Mouse (Mus musculus): ENCODE measurements around the gene Uso1.
"Not testable (repeated sequence)": the region's sequence is repeated elsewhere in the genome, so short reads cannot be mapped to it uniquely, and the experiment has no call there.

The Uso1 gene

DNA sequence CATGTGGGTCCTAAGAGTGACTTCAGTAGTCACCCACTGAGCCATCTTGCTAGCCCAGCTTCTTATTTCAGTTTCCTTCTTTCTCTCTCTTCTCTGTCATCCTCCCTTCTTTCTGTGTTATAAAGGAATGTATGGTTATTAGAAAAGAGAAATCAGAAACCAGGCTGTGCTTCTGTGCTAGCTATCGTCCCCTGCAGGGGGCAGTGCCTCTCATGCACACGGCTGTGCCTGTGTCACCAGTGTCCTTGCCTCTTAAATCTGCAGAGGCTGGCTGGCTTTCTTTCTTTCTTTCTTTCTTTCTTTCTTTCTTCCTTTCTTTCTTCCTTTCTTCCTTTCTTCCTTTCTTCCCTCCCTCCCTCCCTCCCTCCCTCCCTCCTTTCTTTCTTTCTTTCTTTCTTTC is 58.0 kb downstream of the Uso1 start:
- DNase-seq (ENCODE audit: low spot score in 2 of 2) = not testable (repeated sequence)

DNA sequence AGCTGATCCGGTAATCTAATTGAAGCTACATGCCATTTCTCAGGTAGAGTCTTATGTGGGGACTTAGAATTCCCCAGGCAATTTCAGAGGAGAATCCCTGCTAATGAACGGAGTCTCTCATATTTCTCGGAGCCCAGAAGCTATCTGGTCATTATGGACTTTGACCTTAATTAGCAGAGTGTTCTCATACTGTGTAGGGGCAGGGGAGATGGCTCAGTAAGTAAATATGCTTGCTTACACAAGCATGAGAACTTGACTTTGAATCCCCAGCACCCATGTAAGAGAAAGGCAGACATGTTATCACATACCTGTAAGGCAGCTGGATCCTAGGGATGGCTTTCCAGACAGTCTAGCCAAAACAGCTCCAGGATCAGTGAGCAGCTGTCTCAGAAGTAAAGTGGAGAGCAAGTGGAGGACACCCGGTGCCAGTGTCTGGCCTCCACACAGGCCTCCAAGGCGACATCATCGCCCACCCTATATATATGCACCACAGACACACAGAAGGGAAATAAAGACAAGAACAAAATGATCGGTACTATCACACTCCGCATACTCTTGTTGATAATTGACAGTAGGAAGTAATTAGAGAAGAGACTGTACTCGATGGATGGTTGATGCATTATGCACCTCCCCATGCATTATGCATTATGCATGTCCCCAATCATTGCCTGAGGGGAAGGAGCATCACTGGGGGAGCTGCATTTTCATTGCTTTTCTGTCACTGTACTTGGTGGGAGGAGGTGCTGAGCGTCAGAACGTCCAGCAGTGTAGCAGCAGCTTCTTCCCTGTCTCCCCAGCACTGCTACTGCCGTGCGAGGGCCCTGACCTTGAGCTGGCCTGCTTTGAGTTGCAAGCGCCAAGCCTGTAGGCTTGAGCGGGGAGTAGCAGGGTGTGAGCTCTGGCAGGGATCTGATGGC is 59.4 kb downstream of the Uso1 start:
- no peak for DNase-seq (ENCODE audit: low spot score in 2 of 2)

DNA sequence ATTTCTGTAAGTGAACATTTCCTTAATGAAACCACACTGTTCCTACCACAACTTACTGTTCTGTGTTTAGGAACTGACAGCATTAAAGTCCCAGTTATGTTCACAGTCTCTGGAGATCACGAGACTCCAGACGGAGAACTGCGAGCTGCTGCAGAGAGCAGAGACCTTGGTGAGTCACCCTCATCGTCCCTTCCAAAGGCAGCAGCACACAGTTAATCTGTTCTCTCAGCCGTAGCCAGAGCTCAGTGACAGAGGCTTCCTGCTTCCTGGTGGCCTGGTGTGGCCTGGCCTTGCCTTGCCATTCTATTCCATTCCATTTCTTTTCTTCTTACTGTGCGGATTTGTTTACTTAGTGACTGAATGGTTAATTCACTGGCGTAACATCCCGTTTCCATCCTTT is 60.5 kb downstream of the Uso1 start:
- no peak for DNase-seq (ENCODE audit: low spot score in 2 of 2)

DNA sequence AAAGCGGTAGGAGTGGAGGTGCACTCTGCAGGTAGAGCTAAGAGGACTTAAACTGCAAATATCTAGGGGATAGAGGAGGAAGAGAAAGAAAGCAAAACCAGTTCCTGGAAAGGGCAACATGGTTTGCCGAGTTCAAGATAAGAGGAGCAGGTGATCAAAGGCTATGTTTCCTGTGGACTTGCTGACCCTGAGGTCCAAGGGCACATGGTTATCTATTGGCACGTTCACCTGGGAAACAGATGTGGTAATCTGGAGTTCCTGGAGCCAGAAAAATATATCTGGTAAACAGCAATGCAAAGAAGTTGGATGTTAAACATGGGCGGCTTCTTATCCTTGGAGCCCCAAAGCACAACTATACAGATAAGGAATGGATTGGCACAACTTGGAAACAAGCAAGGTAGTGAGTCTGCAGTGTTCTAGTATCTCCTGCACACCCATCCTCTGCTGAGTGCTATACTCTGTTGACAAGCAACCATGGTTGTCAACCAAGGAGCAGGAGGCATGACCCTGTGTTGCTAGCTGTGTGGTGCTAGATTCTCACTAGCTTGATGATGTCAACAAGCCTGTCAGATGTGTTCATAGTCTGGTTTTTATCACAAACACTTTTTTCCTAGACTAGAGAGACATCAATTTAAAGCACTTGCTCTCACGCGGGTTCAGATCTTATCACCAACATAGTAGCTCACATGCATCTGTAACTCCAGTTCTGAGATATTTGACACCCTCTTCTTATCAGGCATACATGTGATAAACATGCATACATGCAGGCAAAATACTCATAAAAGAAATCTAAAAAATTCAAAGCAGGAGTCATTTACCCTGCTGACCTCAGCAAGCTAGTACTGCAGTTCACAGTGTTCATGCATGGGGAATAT is 66.7 kb downstream of the Uso1 start:
- no peak for DNase-seq (ENCODE audit: low spot score in 2 of 2)

DNA sequence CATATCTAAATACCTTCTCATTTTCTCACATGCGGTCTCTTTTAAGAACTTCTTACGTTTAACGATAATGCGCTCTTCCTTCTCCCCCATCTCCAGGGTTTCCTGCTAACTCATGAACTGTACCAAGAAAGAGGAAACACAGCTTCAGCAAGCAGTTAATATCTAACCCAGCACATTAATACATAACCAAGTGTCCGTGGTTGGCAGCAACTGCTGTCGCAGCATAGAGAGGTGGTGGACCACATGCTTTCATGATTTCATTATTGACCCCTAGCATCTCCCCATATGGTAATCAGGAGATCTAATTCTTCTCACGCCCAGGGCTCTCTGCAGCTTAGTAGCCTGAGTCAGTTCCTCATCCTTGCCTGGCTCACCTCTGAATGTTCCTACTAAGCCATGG is 67.4 kb downstream of the Uso1 start:
- no peak for DNase-seq (ENCODE audit: low spot score in 2 of 2)

DNA sequence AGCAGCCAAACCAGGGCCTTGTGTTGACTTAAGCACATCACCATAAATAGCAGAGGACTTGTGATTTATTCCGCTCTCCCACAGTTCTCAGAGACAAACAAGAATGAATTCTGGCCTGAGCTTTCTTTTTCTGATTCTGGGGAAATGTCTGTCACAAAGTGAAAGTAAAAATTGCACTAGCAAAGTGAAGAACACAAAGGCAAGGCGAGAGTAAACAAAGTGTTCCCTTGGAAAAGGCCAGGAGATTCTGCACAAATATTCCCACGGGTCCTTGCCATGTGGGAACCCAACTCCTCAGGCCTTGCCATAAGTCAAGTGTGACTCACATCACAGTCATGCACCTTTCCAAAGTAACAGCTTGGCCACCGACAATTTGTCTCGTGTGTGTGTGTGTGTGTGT is 68.0 kb downstream of the Uso1 start:
- no peak for DNase-seq (ENCODE audit: low spot score in 2 of 2)

DNA sequence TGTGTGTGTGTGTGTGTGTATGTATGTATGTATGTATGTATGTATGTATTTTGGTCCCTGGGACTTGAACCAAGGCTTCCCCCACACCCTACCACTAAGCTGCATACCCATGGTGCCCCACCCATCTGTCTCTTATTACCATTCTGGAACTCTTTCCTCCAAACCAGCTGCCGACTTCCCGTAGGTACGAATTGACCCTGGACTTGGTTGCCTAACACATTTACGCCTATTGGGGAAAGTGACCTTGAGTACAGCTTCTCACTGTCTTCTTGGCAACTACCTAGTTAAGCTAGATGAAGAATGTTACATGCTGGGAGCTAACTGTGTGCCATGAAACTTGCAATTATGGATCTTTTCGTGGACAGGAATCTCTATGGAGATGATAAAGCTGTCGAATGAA is 68.4 kb downstream of the Uso1 start:
- no peak for DNase-seq (ENCODE audit: low spot score in 2 of 2)

DNA sequence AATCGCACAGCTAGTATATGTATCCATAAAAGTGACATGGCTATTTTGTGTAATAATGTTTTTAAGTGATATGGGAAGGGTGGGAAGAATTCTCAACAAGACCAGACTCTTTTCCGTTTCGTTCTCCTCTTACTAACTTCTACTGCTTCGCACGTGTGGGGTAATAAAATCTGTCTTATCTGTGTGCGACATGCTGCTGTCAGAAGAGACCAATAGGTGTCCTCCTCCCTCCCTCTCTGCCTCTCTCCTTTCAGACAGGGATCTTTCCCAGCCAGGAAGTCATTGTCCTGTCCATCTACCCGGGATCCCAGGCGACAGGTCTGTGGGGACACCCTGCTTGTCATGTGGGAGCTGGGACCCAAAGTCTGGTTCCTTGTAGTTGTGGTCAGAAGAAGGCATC is 72.5 kb downstream of the Uso1 start:
- DNase-seq (ENCODE audit: low spot score in 2 of 2) = no peak

DNA sequence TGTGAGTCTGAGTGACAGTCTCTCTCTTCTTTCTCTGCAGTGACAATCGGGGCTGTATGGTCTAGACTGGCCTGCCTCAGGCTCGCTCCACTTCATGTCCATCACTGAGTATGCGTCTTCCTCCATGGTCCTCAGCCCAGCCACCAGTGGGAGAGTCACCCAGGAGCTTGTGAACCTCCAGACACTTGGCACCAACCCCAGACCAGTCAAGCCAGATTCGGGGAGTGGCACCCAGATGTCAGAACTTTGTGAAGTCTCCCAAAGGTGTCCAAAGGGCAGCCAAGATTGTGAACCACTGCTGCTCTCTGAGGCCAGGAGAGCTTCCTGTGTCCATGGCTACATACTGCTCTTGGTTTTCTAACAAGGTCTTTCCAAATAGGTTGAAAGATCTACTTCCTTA is 74.5 kb downstream of the Uso1 start:
- DNase-seq (ENCODE audit: low spot score in 2 of 2) = no peak

DNA sequence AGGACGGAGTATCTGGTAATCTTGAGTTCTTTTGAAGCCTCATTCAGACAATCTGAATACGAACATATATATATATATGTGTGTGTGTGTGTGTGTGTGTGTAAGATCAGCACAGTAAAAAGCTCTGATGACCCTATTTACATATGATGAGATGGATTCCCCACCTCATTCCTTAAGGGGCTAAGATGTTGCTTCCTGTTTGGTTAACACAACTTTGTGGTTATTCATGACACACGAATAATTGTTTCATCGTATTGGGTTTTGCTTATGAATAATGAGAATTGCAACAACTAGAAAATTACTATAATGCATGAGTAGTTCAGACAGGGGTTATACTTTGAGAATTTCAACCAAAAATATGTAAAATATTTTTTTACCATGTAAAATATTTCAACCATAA is 77.6 kb downstream of the Uso1 start, which contains the start of gene U90926:
U90926 (minus strand) TSS at position 101 of the 400 bp plus-strand sequence.
- no peak for DNase-seq (ENCODE audit: low spot score in 2 of 2)

DNA sequence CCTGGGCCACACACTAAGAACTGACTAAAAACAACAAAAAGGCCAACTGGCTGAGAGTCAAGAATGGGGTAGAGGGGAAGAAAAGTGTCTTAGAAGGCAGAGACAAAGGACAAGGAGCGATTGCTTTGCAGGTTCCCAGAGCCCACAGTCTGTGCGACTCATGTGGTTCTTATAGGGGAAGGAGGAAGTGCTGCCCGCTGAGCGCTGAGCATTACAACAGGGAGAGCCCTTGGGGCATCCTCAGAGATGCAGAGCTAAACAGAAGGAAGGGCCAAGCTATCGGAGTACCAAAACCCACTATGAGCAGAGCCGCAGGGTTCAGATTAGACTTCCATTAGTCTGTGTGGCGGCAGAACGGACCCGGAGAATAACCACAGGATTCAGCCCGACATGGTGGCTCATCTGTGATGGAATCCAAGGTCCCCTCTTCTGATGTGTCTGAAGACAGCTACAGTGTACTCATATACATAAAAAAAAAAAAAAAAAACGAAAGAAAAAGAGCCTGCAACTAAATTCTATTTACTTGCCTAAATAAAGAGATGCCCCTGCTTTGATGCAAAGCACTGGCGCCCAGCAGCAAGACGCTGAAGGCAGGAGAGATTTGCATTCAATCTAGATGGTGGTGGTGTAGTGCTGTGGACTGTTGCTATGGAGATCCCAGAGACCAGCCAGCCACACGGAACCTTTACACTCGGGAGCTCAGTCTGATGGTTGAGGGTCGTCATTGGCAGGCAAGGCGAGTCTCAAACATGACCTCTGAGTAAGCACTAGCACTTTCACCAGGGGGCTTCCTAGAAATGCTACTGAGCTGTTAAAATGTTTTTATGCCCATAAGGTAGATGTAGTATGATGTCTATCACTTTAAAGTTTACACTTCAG is 81.4 kb downstream of the Uso1 start:
- no peak for DNase-seq (ENCODE audit: low spot score in 2 of 2)

DNA sequence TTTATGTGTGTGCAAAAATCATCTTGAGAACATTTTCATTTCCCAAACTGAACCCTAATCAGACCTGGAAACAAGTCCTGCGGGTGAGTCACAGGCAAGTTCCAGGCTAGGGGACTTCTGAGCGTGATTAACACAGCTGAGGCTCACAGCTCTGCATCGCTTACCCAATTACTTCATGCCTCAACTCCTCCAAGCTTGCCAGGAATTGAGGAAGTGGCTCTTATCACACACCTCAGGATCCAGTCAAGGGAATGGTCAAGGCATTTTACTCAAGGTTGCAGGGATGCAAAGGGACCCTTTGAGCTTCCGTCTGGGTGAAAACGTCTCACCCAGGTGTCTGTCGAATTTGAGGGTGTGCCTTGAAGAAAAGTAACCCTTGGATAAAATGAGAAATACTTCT is 82.1 kb downstream of the Uso1 start:
- DNase-seq (ENCODE audit: low spot score in 2 of 2) = no peak

DNA sequence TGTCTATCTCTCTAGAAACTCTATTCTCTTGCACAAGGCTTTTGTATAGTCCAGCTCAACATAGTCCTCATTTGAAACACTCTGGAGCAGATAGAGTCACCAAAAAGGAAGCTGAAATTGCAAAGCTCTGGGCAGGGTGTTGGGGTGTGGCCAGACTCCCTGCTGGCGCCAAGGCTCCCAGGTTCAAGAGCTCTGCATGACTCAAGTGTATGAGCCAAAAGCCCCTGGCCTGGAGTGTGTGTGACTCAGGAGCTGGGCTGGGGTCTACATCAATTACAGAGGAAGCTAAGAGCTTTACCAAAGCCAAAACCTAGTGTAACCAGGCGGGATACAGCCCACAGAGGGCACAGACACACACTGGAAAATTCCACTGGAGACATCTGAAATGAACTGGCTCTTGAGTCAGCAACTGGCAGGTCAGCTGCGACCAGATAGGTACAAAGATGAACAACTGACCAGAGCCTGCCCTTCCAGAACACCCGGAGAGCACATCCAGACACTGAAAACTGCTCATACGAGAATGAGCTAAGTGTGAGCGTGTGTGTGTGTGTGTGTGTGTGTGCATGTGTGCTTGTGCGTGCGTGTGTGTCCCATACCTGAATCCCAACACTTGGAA is 82.7 kb downstream of the Uso1 start:
- no peak for DNase-seq (ENCODE audit: low spot score in 2 of 2)

DNA sequence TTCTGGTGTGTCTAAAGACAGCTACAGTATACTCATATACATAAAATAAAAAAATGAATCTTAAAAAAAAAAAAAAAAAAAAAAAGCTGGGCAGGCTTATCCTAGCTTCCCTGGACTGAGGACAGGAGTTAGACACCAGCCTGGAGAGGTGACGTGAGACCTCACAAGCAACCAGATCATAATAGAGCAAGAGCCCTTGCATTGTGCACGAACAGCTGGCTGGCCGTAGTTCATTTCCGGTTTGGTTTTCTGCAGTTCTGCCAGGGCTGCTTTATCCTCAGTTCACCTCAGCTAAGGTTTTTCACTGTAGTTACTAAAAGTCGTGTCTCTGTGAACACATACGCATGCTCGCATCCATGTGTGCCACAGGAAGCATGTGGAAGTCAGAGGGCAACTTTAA is 90.0 kb downstream of the Uso1 start:
- no peak for DNase-seq (ENCODE audit: low spot score in 2 of 2)

DNA sequence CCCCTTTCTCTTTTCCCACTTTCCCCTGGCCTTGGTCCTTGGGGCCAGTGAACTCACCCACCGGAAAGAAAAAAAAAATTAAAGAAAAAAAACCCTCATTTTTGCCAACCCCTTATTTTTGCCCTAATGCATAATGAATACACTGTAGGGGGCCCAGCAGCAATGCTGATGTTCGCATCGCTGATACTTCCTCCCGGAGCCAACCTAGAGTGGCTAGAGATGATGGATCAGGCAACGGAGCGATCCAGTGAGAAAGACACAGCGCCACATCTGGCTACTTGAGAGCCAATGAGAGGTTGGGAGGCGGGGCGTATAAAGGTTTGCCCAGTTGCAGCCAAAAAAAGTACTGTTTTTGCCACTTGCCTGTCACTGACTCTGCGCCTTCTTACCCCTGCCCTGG is 91.0 kb downstream of the Uso1 start:
- DNase-seq (ENCODE audit: low spot score in 2 of 2) = no peak

DNA sequence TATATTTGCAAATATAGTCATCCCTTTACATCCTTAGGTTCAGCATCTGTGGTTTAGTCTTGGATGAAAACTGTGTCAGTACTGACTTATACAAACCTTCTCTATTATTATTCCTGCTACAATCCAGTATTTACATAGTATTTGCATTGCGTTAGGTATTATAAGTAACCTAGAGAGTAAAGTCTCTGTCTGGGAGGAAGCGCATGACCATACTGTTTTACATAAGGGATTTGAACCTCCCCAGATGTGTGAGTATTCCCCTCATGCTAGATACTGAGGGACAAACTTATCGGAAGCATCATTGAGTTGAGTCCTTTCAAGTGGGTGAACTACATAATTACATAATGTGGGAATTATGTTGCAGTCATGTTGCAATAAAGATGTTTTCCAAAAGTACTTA is 91.8 kb downstream of the Uso1 start:
- DNase-seq (ENCODE audit: low spot score in 2 of 2) = no peak

DNA sequence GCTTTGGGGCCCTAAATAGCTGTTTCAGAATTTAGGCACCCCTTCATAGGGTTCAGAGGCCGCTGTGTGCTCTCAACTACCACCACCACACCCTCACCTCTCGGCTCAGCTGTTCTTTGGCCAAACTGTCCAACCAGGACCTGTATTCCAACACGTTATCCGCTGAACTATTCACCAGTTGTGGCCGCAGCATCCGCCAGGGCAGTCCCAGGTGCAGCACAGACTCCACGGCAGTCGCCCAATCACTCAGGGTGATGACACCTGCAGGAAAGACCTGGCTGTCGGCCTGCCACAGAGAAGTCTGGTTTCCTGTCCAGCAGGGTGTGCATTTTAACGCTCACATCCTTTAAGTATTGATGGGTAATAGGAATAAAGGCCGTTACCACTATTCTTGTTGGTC is 92.6 kb downstream of the Uso1 start:
- no peak for DNase-seq (ENCODE audit: low spot score in 2 of 2)

DNA sequence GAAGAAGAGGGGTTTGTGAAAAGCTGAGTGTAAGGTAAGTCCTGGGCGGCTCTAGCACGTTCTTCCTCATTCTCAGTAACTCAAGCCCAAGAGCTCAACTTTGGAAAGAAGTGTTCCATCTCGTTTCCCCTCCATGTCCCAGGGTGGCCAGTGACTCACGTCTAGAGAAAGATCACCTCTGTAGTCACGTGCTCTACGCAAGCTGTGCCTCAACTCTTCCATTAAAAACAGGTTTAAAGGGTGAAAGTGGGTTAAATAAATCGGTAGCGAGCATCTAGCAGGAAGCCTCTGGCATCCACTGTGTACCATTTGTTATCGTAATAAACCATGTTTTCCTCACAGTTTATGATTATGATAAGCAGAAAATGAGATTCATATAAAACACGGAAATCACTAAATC is 94.1 kb downstream of the Uso1 start:
- DNase-seq (ENCODE audit: low spot score in 2 of 2) = no peak

DNA sequence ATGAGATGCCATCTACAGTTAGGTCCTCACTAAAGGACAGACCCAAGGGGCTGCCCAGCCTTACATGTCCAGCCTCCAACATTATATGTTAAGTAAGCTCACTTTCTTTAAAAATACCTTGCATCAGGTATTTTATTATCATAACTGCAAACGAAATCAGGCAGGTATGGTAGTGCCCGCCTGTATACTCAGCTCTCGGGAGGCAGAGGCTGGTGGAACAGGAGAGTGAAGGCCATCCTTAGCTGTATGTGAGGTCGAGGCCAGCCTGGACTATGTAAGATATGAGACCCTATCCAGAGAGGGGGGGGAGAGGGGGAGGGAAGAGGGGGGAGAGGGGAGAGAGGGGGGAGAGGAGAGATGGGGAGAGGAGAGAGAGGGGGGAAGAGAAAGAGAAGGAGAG is 95.6 kb downstream of the Uso1 start:
- DNase-seq (ENCODE audit: low spot score in 2 of 2) = no peak

DNA sequence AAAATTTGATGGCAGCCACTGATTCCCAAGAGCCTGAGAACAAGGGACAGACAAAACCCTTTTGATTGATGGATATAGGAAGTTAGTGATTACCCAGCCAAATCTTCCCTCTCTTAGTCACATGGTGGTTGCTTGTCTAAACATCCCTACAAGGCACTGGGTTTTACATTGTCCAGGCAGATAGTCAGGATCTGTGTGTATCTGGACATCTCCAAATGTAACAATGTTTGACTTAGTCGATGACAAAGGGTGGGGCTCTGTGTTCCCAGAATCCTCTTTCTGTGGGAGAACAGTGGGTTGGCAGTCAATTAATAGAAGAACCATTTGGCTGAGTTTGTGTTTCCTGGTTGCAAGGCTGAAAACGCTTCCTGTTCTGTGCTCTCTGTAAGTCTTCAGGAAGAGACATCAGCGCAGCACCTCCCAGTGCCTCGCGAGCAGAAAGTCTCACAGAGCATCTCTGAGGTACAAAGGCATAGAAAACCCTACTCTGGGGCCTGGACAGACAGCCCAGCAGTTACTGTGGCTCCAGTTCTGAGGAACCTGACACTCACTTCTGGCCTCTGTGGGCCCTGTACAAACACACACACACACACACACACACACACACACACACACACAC is 97.3 kb downstream of the Uso1 start:
- DNase-seq (ENCODE audit: low spot score in 2 of 2) = no peak
